Mouse (Mus musculus) adrenal gland, postnatal 36 days (tissue): ENCODE data around the gene Tbc1d1. TPM values are rescaled to one million over a fixed set of nuclear protein-coding genes. Genes with fewer than 3 reads are reported as not detected.

Experiments
- DNase-seq, 2 experiments: peaks; one replicate each; pipeline ENCODE4 v3.0.0; 2021; ENCODE audit warnings: mixed read lengths in 1 of 2
- total RNA-seq, 2 experiments: library from RNA; stranded (reverse); gene quantifications; 2 replicates each; pipeline ENCODE4 v1.2.3; 2021

Gene Tbc1d1
- total RNA-seq, 2 experiments from 2014 or later: 11.0 to 16.6 TPM

- no peak for DNase-seq
These were observed 81.6 kb downstream of the Tbc1d1 start for GRCm38 (mm10) chr5:64237693-64238092.

- no peak for DNase-seq
These were observed 83.0 kb downstream of the Tbc1d1 start for GRCm38 (mm10) chr5:64238894-64239652.

DNA sequence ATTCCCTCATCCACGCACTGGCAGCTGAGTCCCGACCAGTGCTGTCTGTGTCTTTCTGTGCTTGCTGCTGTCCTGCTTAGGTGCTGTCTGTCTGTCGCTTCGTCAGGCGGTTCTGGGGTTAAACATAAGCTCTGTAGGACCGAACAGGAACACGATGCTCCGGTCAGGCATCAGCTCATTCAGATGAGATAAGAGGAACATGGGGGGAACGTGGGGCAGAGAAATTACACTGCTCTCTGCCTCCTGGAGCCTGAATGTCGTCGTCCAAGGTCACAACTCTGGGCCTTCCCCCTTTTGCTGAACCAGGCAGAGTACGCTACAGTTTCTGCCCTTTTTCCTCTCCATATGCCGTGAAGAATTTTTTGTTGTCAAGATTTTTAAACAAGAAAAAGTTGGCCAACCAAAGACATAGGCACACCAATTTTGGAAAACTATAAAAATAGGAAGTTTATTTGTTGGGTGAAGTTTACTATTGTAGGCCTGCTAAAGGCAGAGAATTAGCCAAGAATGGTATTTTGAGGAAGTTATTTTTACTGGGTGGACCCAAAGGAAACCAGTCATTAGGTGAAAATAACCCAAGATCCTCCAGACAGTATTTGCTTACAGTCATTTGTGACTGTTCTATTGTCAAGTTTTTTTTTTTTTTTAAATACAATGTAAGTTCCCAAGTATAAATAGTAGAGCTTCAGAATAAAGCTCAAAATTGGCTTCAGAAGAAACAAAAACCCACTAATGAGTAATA lies 85.0 kb downstream of the Tbc1d1 start:
- peak; percentile 10 to 33 for DNase-seq

DNA sequence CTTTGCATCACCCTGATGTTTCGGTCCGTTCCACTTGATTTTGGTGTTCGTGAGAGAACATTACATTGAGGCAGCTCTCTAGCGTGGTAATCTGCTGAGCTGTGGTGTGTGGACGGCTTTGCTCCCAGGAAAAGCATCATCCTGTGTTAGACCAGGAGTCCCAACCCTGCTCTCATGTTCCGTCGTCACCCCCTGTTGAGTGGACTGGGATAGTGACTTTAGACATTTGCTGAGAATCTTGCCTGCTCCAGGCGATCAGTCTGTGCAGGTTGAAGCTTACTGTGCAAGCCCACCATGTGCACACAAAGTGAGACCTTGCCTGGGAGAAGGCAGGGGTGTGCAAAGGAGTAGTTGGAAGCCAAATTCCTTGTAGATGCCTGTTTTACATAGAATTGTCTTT lies 85.8 kb downstream of the Tbc1d1 start:
- no peak for DNase-seq

DNA sequence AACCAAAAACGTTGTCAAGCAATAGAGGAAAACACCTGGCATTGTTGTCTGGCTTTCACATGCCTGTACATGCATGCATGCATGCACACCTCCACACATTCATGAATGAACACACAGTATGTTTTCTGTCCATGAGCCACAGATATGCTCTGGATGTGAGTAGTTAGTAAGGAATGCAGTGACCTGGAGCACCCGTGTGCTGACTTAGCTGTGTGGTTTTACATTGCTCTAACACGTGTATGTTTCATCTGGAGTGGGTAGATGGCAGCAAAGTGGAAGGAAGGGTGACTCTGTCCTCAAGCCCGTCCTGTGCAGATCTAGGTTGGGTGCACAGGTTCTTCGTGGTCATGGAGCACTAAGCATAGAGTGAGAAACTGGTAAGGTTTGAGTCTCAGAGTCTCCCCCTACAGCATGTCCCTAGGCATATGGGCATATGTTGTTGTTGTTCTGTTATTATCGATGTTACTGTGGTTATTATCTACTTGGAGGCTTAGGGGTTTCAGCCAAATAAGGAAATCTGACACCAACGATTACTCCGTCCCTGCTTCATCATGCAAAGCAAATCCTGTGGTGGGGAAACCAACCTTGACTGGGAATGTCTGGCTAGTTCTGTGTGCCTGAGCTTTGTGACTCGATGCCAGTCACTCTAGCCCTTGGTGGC lies 86.8 kb downstream of the Tbc1d1 start:
- DNase-seq: no peak

GRCm38 (mm10) chr5:64243666-64244065 lies 87.6 kb downstream of the Tbc1d1 start:
- no peak for DNase-seq

DNA sequence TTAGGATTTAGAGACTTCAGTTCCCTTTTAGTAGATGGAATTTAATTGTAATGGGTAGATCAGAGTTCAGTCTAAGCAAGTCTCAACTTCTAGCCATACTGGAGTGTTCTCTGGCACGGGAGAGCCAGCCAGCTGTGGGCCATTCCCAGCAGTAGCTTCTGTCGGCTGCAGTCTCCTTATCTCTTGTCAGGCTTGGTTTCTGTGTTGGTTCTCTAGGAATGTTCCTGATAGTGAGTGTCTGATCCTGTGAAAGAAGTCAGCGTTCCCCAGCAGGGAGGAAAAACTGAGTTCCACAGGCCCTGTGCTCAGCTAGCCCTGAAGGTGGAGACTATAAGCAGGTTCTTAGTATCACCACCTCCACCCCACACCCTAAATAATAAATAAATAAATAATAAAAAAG lies 88.2 kb downstream of the Tbc1d1 start:
- no peak for DNase-seq

DNA sequence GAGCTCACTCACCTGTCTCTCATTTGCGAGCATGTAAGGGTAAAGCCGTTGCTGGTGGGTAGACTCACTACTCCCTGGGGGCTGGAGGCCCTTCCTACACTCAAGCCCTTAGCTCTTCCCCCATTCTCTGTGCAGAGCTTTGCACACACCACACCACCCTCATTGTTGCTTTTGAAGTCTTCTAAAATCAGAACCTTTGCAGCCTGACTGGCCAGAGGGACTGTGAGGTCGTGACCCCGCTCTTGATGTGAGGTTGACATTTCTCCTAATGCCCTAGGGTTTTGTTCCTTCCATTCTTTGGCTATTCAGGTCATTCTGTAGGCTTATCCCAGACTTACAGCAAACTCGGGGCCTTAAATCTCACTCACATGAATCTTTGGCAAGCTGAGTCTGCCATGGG lies 88.6 kb downstream of the Tbc1d1 start:
- no peak for DNase-seq

DNA sequence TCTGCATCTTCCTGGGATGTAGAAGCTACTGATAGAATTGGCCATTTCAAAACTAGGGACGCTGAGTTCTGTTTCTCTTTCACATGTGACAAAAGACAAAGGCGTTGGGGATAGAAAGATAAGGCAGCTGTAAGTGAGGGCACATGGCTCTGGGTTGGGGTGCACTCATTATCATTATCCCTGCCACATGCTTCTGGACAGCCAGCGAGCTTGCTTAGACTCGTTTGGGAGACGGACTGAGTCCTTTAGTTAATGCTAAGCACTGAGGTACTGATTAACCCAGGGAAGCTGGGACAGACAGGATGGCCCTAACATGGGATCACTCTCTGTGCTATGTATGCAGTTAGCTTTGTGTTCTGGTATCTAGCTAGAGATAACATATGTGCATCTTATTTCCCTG lies 95.3 kb downstream of the Tbc1d1 start:
- DNase-seq: no peak

DNA sequence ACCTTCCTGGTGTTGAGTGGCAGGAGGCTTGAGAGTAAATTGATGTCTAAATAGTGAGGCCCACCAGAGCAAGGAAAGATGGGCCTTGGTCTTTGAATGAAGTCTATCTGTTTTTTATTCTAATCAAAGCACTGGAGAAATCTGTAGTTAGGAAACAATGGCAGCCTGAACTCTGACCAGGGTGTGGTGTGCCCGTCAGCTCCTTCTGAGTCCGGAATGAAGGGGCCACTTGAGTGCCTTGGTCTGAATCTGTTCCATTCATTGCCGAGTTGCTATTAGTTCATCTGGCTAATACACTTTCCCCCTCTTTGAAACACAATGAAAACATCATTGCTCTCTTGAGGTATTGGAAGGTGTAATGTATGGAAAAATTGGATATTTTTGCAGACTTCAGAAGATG lies 98.2 kb downstream of the Tbc1d1 start:
- no peak for DNase-seq

GRCm38 (mm10) chr5:64254988-64255387 lies 98.9 kb downstream of the Tbc1d1 start:
- DNase-seq: no peak

- no peak for DNase-seq
These were observed 107.2 kb downstream of the Tbc1d1 start for GRCm38 (mm10) chr5:64263348-64263747.

DNA sequence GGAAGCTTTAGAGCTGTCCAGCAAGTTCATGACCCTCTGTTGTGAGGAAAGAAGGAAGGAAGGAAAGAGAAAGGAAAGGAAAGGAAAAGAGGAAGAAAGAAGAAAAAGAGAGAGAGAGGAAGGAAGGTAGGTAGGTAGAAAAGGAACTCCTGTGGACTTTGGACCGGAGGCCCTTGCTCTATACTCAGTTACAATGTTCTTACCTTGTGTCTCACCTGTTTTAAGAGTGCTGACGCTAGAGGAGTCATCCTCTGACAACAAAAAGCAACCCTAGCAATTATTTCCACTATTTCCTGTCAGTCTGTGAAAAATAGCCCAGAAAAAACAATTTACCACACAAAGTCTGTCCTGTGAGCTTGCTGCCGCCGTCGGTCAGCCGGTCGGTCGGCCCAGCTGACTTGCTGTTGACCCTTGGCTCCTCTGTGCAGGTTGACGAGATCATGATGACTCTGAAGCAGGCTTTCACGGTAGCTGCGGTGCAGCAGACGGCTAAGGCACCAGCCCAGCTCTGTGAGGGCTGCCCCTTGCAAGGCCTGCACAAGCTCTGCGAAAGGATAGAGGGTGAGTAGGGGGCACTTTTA lies 107.9 kb downstream of the Tbc1d1 start:
- DNase-seq: no peak

DNA sequence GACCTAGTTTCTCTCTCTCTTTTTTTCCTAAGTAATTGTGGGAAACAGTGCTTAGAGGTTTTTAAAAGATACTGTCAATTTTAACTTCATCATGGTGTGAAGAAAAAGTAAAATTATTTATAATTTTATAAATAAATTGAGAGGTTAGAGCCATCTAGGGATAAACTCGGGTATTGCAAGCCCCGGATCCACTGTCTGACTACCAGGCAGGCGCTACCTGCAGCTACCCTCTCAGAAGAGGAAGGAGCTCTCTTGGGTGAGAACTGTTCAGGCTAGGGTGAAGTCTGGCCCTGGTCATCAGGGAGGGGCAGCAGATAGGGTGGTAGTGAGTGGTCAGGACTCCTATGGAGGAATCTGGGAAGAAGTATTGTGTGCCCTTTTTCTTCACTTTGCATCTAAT lies 109.0 kb downstream of the Tbc1d1 start:
- DNase-seq: peak; percentile 37 to 54

GRCm38 (mm10) chr5:64265906-64266305 lies 109.8 kb downstream of the Tbc1d1 start:
- DNase-seq: no peak

DNA sequence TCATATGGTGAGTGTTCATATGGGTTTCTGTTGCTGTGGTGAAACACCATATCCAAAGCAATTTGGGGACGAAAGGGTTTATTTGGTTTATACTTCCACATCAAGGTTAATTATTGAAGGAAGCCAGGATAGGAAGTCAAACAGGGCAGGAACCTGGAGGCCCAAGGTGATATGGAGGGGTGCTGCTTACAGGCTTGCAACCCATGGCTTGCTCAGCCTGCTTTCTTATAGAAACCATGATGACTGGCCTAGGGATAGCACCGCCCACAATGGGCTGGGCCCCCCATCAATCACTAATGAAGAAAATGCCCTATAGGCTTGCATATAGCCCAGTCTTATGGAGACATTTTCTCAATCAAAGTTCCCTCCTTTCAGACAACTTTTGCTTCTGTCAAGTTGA lies 110.4 kb downstream of the Tbc1d1 start:
- DNase-seq: no peak

DNA sequence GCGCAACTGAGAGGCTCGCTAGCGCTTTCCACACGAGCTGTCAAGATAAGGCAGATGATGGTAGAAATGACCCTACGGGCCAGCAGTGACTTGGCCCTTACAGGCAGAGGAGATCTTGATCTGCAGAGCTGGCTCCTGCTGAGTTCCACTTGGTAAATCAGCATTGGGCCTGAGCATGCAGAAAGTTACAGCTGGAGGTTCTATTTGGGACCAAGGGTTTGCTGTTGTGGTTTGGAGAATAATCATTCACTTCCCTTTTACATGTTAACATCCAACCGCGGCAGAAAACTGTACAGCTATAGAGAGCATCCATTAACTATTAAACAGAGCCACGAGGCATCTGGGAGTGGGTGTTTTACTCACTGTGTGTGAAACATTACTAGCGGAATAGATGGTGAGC lies 111.2 kb downstream of the Tbc1d1 start:
- no peak for DNase-seq

GRCm38 (mm10) chr5:64269669-64270068 lies 113.6 kb downstream of the Tbc1d1 start:
- DNase-seq: no peak

- DNase-seq: no peak
These were observed 117.4 kb downstream of the Tbc1d1 start for GRCm38 (mm10) chr5:64273517-64273916.

DNA sequence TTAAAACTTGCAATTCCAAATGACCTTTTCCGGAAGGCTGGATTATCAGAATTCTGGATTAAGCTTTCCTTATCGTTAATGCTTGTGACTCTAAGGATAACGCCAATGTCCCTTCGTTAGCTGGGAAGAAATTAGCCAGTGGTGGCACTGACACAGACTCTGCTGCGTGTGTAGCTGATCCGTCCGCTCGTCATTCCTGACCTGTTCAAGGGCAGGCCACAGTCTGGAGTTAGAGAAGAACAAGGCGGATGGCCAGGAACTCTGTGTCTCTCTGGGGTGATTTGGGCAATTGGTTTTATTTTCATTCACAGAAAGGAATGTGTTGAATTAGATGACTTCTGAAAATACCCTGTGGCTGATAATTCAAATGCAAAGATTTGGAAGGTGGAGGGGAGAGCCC lies 118.2 kb downstream of the Tbc1d1 start:
- DNase-seq: peak; percentile 34 to 49

- peak; percentile 57 to 69 for DNase-seq
These were observed 118.8 kb downstream of the Tbc1d1 start for GRCm38 (mm10) chr5:64274738-64275451.

- no peak for DNase-seq
These were observed 121.6 kb downstream of the Tbc1d1 start for GRCm38 (mm10) chr5:64277646-64278191.
